Mouse (Mus musculus): Measurements from ENCODE around the gene Cnih2.

- TF ChIP-seq CTCF (IDR thresholded peaks at IDR 0.05; ENCODE audit: borderline replicate concordance, insufficient read depth, low read length) (no peak), POLR2A (IDR thresholded peaks at IDR 0.05; ENCODE audit: low read depth, low read length) (peak; percentile 69)
These were observed 26.6 kb downstream of the Cnih2 start for GRCm38 (mm10) chr19:5071545-5072369.

Data from embryonic fibroblast, embryonic 13.5 days (primary cell).